Mouse (Mus musculus) lung, embryonic 14.5 days (tissue): ENCODE results near the gene Herc2. TPM values are rescaled to one million over a fixed set of nuclear protein-coding genes. Genes with fewer than 3 reads are reported as not detected.

Experiments used
- ATAC-seq: fragments of 200-750 bp; cut with Nextera tagmentation; 2 replicates; pipeline ENCODE4 v1.8.0; 2017; ENCODE audit warnings: mild to moderate bottlenecking, moderate TSS enrichment, moderate library complexity; ENCODE audit not compliant: insufficient read depth
- DNase-seq: peaks from one replicate; pipeline ENCODE4 v3.0.0-alpha.2; 2015
- H3K27ac ChIP-seq: fragments of 300-500 bp; sonication (generic); 2 replicates; pipeline ENCODE4 v1.5.1; 2014; ENCODE audit warnings: low read depth, mild to moderate bottlenecking, moderate library complexity
- H3K27me3 ChIP-seq: fragments of 300-500 bp; sonication (generic); 2 replicates; pipeline ENCODE4 v1.6.1; 2014; ENCODE audit warnings: low read length, control low read depth; ENCODE audit not compliant: insufficient read depth
- H3K36me3 ChIP-seq: fragments of 300-500 bp; sonication (generic); 2 replicates; pipeline ENCODE4 v1.6.1; 2014; ENCODE audit warnings: control low read depth; ENCODE audit not compliant: insufficient read depth
- H3K4me1 ChIP-seq: fragments of 300-500 bp; sonication (generic); 2 replicates; pipeline ENCODE4 v1.6.1; 2014; ENCODE audit warnings: antibody characterized with exemption, control low read depth; ENCODE audit not compliant: insufficient read depth
- H3K4me2 ChIP-seq: fragments of 300-500 bp; sonication (generic); 2 replicates; pipeline ENCODE4 v1.6.1; 2014; ENCODE audit warnings: mild to moderate bottlenecking
- H3K4me3 ChIP-seq: fragments of 300-500 bp; sonication (generic); 2 replicates; pipeline ENCODE4 v1.5.1; 2014; ENCODE audit warnings: low read depth, low read length
- H3K9ac ChIP-seq: fragments of 300-500 bp; sonication (generic); 2 replicates; pipeline ENCODE4 v1.6.1; 2014
- H3K9me3 ChIP-seq: fragments of 300-500 bp; sonication (generic); 2 replicates; pipeline ENCODE4 v1.6.1; 2016; ENCODE audit warnings: low read depth, low read length, control low read depth
- CTCF ChIP-seq: IDR thresholded peaks from 2 replicates; pipeline ENCODE4 v1.5.1; 2016; ENCODE audit warnings: antibody characterized with exemption, low read depth
- WGBS: fragments of 180-500 bp; shearing (Covaris S2); extraction: QIAGEN DNeasy Blood & Tissue Kit; methylation state at CpG from one replicate; pipeline ENCODE4 v1.1.7; 2014; 5-methylcytosine and 5-hydroxymethylcytosine counted together
- polyA plus RNA-seq: library from polyadenylated mRNA; unstranded; fragments of >200 nt; fragmentation: Nextera tagmentation; extraction: Ambion mirVana; gene quantifications from 2 replicates; pipeline ENCODE4 v1.2.1, GENCODE M21; 2014

The Herc2 gene
- polyA plus RNA-seq, 1 experiment from 2014 or later: 29.5 TPM

GRCm38 (mm10) chr7:56071724-56072123 lies 21.7 kb downstream of the Herc2 start:
- no peak overlapping the region for H3K27ac ChIP-seq
- no peaks in the 10 kb centered on the region for H3K4me1 ChIP-seq
- ATAC-seq: no peak
- DNase-seq: no peak
- H3K27me3 ChIP-seq: no peaks in the 10 kb centered on the region
- no peak overlapping the region for H3K4me2 ChIP-seq
- no peak for TF ChIP-seq CTCF
- H3K4me3 ChIP-seq: no peak overlapping the region
- 88% methylated on average over 4 of the region's 4 CpGs for WGBS
- H3K9me3 ChIP-seq: no peaks in the 10 kb centered on the region
- no peak overlapping the region for H3K9ac ChIP-seq
- no peaks in the 10 kb centered on the region for H3K36me3 ChIP-seq

DNA sequence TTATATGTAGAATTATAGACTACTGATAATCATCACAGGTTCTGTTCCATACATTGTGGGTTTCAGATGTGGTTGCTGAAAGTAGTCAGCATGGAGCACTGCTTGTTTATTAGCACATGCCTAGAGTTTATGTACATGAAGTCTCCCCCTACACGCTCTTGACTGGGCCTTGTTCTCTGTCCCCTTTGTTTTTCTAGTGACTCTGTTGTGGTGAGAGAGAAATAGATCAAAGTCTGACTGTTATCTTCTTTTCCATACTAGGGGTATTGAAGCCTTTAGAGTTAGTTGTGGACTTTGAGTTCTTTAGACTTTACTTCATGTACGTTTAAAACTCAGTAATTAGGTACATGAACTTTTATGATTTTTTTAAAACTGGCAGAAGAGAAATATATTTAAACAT lies 33.0 kb downstream of the Herc2 start:
- Histone ChIP-seq H3K4me2 (no peak overlapping the region), H3K4me3 (no peak overlapping the region), H3K9me3 (no peaks in the 10 kb centered on the region), H3K27ac (no peak overlapping the region), H3K36me3 (peaks cover 25% of the 10 kb centered on the region; the same call in 1 of the 2 replicates), H3K4me1 (no peaks in the 10 kb centered on the region), H3K9ac (no peak overlapping the region), H3K27me3 (no peaks in the 10 kb centered on the region)
- no peak for TF ChIP-seq CTCF
- WGBS: 74% methylated on average over 2 of the region's 2 CpGs
- DNase-seq (no peak), ATAC-seq (no peak)

DNA sequence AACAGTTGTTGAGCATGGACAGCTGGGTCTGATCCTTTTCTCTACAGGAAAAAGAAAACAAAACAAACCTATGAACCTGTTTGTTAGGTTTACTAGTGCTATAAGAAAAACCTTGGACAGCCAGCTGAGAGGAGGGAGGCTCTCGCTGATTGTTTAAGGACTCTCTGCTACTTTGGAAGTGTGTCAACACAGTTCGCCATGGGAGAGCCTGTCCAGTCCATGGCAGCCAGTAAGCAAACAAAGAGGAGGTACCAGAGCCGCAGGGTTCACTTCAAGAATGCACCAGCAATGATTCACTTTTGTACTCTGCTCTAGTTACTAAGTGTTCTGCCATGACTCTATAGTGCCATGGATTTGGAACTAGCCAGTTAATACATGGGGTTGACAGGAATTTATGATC lies 39.1 kb downstream of the Herc2 start:
- Histone ChIP-seq H3K9me3 (no peaks in the 10 kb centered on the region), H3K4me3 (no peak overlapping the region), H3K36me3 (peaks cover 58% of the 10 kb centered on the region), H3K4me2 (no peak overlapping the region), H3K4me1 (no peaks in the 10 kb centered on the region), H3K9ac (no peak overlapping the region), H3K27me3 (no peaks in the 10 kb centered on the region), H3K27ac (no peak overlapping the region)
- no peak for ATAC-seq
- DNase-seq: no peak
- TF ChIP-seq CTCF: no peak
- 66% methylated on average over 3 of the region's 3 CpGs for WGBS

GRCm38 (mm10) chr7:56091445-56091844 lies 41.4 kb downstream of the Herc2 start:
- Histone ChIP-seq H3K27ac (no peak overlapping the region), H3K4me2 (no peak overlapping the region), H3K4me1 (no peaks in the 10 kb centered on the region), H3K36me3 (peaks cover 64% of the 10 kb centered on the region), H3K9ac (no peak overlapping the region), H3K4me3 (no peak overlapping the region), H3K27me3 (no peaks in the 10 kb centered on the region), H3K9me3 (no peaks in the 10 kb centered on the region)
- WGBS: 89% methylated on average over 5 of the region's 5 CpGs
- DNase-seq (no peak), ATAC-seq (no peak)
- no peak for TF ChIP-seq CTCF

- Histone ChIP-seq H3K4me3 (no peak overlapping the region), H3K9ac (no peak overlapping the region), H3K27ac (no peak overlapping the region), H3K36me3 (peaks cover 65% of the 10 kb centered on the region), H3K4me1 (no peaks in the 10 kb centered on the region), H3K9me3 (no peaks in the 10 kb centered on the region), H3K4me2 (no peak overlapping the region), H3K27me3 (no peaks in the 10 kb centered on the region)
- 82% methylated on average over 5 of the region's 5 CpGs for WGBS
- ATAC-seq (no peak), DNase-seq (peak; percentile 6)
- no peak for TF ChIP-seq CTCF
Measured at GRCm38 (mm10) chr7:56102293-56102847, 52.4 kb downstream of the Herc2 start.

DNA sequence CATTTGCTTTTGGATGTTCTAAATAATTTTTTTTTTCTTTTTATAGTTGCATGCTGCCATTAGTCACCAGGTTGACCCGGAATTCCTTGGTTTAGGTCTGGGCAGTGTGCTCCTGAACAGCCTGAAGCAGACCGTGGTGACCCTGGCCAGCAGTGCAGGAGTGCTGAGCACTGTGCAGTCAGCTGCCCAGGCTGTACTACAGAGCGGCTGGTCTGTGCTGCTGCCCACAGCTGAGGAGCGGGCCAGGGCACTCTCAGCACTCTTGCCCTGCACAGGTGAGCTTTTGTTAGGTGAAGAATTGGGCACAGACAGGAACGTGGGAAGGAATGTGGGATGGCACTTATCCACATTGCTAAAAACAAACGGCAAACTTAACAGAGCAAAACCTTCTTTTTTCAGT lies 63.0 kb downstream of the Herc2 start:
- peaks cover 47% of the 10 kb centered on the region for H3K36me3 ChIP-seq
- DNase-seq (no peak), ATAC-seq (no peak)
- WGBS: 85% methylated on average over 6 of the region's 6 CpGs
- H3K4me1 ChIP-seq: no peaks in the 10 kb centered on the region
- no peaks in the 10 kb centered on the region for H3K9me3 ChIP-seq
- no peak for TF ChIP-seq CTCF
- H3K4me3 ChIP-seq: no peak overlapping the region
- no peak overlapping the region for H3K27ac ChIP-seq
- H3K4me2 ChIP-seq: no peak overlapping the region
- H3K9ac ChIP-seq: no peak overlapping the region
- H3K27me3 ChIP-seq: no peaks in the 10 kb centered on the region

DNA sequence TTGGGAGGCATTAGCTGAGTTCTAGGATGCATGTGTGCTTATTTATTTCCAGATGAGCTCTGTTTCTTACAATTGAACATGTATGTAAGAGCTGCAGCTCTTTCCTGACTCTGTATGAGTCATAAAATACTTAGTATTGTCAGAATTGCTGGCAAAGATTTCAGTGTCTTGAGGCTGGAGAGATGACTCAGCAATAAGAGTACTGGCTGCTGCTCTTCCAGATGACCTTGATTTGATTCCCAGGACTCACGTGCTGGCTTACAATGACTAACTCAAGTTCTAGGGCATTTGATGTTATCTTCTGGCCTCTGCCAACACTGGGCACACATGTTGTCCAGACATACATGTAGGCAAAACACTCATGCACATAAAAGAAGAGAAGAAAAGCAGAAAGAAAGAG lies 64.2 kb downstream of the Herc2 start:
- Histone ChIP-seq H3K4me2 (no peak overlapping the region), H3K9ac (no peak overlapping the region), H3K4me1 (no peaks in the 10 kb centered on the region), H3K9me3 (no peaks in the 10 kb centered on the region), H3K27ac (no peak overlapping the region), H3K27me3 (no peaks in the 10 kb centered on the region), H3K4me3 (no peak overlapping the region), H3K36me3 (peaks cover 39% of the 10 kb centered on the region)
- 80% methylated on average over 1 of the region's 1 CpGs for WGBS
- no peak for TF ChIP-seq CTCF
- DNase-seq: no peak
- no peak for ATAC-seq

- no peak for ATAC-seq
- H3K9ac ChIP-seq: no peak overlapping the region
- 82% methylated on average over 7 of the region's 7 CpGs for WGBS
- no peak overlapping the region for H3K4me2 ChIP-seq
- no peaks in the 10 kb centered on the region for H3K4me1 ChIP-seq
- H3K27me3 ChIP-seq: no peaks in the 10 kb centered on the region
- no peak for TF ChIP-seq CTCF
- no peak overlapping the region for H3K27ac ChIP-seq
- H3K36me3 ChIP-seq: peaks cover 31% of the 10 kb centered on the region
- no peak overlapping the region for H3K4me3 ChIP-seq
- no peaks in the 10 kb centered on the region for H3K9me3 ChIP-seq
- no peak for DNase-seq
Measured at GRCm38 (mm10) chr7:56120968-56121367, 71.0 kb downstream of the Herc2 start.
